Mouse (Mus musculus) right cerebral cortex, postnatal 4 days (tissue): ENCODE results near the gene Plcg2.

Experiments
- DNase-seq: peaks from one replicate; pipeline ENCODE4 v3.0.0-alpha.2; 2022

Plcg2 gene

DNA sequence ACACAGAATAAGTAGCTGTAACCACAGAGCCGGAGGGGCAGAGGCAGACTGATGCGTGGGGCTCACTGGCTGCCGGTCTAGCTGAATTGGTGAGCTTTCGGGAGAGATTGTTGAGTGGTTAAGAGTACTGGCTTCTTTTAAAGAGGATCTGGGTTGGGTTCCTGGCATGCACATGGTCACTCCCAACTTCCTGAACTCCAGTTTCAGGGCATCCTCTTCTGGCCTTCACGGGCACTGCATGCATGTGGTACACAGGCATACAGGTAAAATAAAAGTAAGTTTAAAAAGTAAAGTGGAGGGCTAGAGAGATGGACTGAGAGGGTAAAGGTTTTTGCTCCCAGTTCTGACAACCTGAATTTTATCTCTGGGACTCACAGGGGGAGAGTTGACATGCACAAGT, 52.4 kb downstream of the Plcg2 start:
- no peak for DNase-seq

DNA sequence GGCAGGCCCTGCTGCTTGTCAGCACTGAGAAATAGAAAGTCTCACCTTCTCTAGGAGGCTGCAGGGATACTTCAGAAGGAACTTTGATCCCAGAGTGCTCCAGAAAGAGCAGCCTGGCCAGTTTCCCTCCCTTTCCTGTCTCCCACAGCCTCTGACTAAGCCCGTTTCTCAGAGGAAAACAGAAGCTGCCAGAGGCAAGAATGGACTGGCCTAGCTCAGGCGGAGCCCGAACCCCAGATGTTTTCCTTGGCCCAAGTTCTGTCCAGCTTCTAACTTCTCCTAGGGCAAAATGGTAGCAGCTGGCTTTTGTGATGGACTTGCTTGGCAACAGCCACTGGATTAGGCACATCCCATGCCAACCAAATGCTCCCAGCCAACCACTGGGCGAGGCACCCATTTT, 62.9 kb downstream of the Plcg2 start:
- DNase-seq, result no peak

DNA sequence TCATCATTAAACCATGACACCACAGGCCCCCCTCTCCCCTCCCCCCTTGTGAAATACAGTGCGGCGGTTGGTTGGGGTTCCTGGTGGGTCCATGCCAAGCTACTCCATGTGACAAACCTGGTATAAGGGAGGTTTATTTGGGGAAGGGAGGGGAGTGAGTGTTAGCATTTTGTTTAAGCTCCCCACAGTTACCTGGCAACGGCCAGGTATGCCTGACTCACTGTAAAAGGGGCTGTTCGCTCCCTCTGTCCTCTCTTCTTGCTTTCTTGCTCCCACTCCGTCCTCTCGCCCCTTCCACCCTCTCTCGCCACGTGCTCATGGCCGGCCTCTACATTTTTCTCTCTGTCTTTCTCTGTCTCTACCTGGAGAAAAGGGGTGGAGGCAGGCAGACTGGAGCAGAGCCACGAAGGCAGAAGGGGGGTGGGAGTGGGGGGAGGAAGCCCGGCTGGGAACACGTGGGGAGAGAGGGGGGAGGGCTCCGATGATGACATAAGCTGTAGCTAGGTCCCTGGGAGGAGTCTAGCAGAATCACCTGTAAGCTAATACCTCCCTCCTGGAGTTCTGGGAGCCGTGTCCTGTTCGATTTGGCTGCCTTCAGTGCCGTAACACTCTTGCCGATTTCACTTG, 63.8 kb downstream of the Plcg2 start:
- DNase-seq, result peak; percentile 10

DNA sequence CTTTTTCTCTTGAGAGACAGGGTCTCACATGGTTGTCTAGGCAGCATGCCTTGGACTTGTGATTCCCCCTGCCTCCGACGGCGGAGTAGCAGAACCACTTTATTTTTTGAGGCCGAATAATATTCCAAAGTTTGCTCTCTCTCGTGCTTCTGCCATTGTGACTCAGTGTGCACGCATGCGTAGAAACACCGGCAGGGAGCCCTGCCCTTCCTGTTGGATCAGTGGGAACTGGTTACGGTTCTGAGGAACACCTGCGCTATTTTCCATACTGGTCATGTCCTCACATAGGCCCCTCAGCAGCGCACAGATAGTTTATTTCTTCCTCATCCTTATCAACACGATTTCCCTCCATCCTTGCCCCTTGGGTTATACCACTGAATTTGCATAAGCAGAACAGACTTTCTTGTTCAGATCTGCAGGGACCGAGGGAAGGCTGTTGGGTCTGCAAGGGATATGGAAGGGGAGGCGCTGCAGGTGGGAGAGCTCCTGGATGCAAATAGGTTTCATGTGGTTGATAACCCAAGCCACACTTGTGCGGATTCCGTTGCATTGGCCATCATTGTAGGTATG, 64.4 kb downstream of the Plcg2 start:
- no peak for DNase-seq

DNA sequence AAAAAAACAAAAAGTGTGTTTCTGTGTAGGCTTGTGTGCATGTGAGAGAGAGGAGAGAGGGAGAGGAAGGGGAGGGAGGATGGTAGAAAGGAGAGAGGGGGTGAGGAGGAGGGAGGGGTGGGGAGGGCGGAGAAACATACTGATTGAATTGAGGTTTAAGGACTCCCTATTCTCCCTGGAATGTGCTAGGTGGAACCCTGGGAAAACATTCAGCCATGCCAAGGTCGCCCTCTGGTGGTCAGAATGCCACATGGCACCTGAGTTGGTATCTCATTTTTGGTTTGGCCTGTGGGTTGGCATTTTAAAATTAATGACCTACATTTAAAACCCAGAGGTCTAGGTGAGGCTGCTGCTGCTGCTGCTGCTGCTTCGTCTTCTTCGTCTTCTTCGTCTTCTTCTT, 71.3 kb downstream of the Plcg2 start:
- peak; percentile 81 for DNase-seq

DNA sequence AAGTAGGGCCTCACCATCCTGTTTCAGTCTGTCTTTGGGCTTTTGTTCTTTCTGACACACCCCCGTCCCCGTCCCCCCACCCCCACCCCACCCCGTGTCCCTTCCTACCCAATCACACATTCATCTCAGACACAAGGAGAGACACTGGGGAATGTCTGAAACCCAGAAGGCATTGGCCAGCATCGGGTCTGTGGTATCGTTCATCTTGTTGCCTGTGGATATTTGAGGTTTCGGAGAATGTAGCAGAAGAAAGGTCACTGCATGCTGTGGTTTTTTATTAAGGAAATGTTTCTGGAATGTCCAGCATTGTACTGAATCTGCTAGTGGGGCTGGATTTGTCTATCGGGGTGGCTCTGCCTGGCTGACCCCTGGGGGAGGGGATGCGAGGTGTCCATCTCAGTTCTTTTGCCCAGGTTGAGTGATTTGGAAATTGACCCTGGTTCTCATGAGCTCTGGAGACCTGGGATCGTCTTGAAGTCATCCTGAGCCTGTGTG, 78.2 kb downstream of the Plcg2 start:
- no peak for DNase-seq

DNA sequence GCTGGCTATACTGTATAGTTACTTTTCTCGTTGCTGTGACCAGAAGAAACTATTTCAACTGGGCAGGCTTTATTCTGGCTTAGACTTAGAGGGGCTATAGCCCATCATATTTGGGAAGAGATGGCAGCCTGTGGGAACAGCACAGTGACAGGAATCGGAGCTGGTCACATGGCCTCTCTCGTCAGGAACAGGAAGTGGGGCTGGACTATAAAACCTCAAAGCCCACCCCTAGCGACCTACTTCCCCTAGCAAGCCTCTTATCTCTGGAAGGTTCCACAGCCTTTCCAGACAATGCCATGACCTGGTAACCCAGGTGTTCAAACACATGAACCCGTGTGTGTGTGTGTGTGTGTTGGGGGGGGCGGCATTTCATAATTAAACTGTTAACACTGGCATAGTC, 79.0 kb downstream of the Plcg2 start:
- DNase-seq, result no peak

DNA sequence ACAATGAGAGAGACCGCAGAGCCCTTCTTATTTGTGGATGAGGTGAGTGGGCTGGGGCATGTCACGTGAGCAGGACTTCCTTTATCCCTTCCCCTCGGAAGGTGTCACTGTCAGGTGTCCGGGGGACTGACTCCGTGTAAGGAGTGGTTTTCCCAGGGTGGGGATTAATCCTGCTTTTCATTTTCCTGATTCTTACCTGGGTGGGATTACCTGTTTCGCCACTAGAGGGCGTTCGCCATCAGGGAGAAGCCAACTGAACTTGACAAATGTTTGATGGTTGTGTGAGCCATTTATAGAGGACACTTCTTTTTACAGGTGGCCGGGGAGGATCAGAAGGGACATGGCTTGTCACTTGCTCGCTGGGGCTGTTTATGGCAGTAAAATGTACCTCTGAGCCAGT, 79.8 kb downstream of the Plcg2 start:
- no peak for DNase-seq

DNA sequence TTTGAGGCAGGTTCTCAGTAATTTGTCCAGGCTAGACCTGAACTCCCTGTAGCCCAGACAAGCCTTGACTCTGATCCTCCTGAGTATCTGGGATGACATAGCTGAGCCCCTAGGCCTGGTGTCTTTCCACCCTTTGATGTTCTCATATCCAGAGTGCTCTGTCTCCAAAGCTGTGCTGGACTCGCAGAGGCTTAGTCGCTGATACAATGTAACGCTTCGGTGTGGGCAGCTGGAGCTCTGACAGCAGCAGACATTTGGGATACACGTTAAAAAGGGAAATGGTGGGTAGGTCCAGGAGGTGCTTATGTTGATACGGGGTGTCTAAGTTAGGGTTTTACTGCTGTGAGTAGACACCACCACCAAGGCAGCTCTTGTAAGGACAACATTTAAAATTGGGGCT, 80.8 kb downstream of the Plcg2 start:
- no peak for DNase-seq

DNA sequence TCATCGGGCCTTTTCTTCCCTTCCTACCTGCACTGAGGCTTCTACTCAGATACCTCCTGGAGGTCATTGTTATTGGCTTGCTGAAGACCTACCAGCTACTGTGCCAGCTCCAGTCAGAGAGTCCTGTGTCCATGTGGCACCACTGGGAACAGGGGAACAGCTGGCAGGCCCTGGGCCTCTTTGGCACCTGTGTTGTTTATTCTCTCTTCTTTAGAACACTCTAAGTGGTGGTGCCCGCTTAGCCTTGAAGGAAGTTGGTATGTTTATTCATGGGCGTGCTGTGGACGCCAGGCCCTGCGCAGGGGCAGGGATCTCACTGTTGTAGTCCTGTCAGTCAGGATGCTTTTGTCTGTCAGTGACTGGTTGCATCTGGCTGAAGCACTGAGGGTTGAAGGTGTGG, 95.8 kb downstream of the Plcg2 start:
- no peak for DNase-seq

DNA sequence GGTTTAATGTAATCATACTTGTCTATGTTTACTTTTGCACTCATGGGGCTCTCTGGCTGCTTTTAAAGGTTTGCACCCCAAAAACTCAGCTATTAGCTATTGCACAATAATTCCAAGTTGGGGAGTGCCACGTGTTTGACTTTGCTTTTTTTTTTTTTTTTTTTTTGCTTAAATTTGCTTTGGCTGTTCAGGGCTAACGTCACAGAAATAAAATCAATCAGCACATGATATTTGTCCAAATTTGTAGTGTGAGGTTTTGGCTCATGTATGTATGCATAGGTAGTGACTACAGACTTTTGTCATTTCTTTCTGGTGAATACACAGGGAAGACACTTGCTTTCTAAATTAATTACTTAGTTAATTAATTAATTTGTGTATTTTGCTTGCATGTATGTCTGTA, 96.9 kb downstream of the Plcg2 start:
- no peak for DNase-seq

DNA sequence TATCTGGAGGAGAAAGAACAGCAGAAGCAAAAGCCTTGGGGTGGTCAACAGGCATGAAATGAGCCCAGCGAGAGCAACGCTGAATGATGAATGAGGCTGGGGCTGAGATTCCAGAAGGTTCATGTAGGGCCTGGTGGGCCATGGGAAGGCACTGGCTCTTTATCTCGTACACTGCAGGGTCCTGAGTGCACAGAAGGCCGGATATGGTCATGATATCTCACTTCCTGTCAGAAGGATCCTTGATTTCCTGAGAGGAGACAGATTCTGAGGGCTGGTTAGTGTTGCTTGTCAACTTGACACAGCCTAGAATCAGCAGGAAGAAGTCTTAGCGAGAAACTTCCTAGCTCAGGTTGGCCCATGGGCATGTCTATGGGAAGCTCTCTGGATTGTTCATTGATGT, 98.7 kb downstream of the Plcg2 start:
- no peak for DNase-seq

DNA sequence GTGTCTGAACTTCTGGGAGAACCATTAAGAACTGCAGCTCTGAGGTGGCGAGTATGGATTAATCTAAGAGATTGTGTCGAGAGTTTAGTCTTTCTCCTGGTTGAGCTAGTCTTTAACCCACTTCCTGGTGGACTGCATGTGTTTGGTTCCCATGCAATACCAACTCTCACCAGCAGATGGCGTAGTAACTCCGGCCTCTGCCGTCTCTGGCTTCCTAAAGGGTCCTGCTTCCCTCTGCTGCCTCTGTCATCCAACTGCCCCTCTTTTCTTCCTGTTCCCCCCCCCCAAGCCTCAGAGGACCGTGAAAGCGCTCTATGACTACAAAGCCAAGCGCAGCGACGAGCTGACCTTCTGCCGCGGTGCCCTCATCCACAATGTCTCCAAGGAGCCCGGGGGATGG, 102.7 kb downstream of the Plcg2 start:
- DNase-seq, result peak; percentile 39

DNA sequence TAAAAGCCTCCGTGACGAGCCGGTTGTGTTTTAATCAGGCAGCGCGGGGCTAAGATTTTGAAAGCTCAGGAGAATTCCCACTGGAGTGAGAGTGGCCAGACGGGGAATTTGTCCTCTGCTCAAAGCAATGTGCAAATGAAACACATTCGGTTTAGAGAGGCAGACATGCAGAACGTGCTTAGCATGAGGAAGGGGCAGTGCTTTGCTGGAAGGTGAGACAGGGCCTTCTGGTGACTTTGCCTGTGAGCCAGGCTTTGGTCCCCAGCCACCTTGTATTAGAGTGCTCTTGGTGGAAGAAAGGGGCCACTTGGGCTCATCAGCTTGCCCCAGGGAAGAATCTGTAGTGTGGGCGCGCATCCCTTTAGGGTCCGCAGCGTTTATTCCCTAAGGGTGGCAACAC, 106.0 kb downstream of the Plcg2 start:
- no peak for DNase-seq

DNA sequence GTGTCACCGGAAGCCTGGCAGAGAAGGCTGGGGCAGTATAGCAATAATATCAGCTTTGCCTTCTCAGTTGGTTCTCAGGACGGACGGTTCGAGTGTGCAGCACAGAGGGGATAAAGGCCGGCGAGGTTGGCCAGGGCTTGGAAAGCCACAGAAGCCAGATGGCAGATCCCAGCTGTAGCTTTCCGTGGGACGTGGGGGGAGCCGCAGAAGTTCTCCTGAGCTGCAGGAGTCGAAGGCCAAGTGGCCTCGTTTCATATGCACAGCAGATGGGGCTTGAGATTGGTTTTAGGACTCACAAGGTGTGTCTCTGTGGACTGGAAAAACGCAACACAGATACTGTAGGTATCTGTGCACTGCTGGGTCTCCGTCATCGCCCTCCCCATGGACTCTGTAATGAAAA, 106.6 kb downstream of the Plcg2 start:
- no peak for DNase-seq

DNA sequence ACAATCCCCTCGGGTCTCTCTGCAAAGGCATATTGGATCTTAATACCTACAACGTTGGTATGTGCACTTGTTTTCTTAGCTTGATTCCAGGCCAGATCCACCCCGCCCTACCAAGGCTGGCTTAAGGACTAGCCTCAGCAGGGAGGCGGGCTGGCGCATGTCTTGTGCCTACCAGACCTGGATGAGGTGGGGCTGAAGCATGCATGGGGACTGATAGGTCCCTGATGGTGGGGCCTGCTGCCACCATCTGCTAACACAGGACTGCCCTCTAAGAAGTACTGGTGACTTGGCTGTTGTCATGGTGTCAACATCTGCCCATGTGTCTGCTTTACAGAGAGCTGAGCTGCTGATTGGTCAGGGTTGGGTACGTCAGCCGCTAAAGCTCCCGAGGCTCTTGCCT, 107.1 kb downstream of the Plcg2 start:
- DNase-seq, result no peak

DNA sequence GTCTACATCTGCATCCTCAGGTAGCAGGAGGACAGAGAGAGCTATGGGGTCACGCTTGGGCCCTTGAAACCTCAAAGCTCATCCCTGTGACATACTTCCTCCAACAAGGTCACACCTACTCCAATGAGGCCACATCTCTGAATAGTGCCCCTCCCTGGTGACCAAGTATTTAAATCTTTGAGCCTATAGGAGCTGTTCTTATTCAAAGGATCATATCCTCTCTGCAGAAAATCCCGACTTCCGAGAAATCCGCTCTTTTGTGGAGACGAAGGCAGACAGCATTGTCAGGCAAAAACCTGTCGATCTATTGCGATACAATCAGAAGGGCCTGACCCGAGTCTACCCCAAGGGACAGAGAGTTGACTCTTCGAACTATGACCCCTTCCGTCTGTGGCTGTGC, 112.4 kb downstream of the Plcg2 start:
- no peak for DNase-seq

DNA sequence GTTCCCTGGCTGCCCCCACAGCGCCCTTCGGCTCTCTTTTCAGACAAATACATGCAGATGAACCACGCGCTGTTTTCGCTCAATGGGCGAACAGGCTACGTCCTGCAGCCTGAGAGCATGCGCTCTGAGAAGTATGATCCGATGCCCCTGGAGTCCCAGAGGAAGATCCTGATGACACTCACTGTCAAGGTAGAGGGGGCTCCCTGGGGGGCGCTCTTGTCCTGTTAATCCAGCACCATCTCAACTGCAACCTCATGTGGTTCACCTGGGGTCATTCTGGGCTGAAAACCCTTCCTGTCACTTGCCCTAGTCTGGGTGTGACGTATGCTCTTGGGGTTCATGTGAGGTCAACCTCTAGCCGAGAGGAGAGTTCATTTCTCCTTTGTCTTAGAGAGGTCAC, 114.8 kb downstream of the Plcg2 start:
- no peak for DNase-seq

DNA sequence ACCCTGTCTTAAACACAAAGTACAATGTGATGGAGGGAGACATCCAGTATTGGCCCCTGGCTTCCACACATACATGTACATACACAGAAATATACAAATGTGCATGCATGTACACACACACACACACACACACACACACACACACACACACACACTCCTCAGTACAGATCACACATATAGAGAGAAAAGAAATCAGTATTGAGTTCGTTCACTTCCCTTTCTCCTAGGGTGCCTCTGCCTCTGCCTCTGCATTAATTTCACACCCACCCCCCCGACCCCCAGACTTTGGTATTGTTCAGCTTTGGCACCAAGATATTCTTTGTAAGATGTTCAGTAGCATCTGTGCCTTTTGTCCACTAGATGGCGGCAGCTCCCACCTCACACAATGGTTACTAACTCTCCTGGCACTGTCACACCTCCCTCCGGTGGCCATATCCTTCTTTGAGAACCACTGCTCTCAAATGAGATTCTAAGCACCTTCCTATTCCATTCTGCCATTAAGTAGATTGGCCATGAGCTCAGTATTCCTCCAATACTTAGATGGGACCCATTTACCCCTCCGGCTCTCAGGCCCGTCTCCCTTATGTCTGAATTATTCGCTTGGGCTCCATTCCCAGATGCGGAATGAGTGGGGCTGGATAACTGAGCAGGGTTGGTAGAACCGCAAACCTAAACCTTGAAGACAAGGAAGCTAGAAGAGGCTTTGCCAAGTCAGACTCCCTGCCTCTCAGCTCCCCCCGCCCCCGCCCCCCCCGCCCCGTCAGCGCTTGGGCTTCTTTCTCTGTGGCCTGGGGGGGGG, 128.1 kb downstream of the Plcg2 start:
- DNase-seq, result peak; percentile 65

DNA sequence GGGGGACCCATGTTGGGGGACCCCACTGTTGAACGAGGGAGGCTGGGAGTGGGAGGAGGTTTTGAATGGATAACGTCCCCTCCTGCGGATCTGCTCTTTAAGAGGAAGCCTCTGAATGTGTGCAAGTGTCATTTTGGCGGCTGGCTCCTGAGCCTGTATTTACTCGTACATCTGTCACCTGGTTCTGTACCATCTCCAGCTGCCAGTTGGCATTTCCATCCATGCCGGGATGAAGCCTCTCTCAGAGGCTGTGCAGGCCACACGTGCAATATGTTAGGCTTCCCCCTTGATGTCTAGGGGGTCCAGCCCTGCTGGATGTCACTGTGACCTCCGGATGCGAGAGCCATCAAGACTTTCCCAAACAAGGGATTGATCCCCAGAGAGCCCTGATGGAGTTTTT, 129.0 kb downstream of the Plcg2 start:
- DNase-seq, result no peak

DNA sequence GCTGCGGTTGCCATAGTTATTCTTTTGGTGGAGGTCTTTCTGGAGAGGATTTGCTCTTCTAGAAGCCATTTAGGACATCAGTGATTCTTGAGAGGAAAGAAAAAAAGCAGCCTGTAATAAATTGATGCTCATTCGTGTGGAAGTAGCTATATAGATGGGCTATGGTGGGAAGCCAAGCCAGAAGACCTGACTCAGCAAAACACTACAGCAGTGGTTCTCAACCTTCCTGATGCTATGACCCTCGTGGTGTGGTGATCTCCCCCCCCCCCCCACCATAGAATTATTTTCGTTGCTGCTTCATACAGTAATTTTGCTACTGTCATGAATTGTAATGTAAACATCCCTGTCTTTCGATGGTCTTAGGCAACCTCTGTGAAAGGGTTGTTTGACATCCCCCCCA, 134.4 kb downstream of the Plcg2 start:
- no peak for DNase-seq

DNA sequence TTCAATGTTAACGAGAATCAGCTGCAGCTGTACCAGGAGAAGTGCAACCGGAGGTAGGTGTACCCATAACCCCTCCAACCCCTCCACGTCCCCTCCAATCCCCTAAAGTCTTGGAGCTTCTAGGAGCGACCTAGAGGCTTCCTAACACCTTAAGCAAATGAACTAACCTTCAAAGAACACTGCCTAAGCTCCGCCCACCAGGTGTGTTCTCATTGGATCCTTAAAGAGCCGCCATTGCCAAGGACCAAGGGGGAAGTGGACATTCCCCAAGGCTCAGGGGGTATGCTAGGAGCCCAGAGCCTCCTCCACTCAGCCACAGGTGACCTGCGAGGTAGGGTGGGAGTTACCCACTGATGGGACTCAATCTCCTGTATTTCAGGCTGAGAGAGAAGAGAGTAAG, 136.3 kb downstream of the Plcg2 start:
- no peak for DNase-seq

DNA sequence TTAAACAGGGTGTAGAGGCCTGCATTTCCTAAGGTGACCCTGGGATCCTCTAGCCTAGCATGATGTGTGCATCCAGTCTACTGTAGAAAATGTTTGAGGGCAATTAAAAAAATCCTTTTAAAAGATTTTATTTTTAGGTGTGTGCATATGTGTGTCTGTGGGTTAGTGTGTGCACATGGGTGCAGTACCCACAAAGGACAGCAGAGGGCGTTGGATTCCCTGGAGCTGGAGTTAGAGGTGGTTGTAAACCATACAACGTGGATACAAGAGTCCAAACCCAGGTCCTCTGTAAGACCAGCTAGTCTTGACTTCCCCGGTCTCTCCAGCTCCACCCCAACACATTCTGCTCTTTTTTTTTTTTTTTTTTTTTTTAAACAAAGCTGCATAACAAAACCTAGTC, 139.4 kb downstream of the Plcg2 start:
- DNase-seq, result no peak

DNA sequence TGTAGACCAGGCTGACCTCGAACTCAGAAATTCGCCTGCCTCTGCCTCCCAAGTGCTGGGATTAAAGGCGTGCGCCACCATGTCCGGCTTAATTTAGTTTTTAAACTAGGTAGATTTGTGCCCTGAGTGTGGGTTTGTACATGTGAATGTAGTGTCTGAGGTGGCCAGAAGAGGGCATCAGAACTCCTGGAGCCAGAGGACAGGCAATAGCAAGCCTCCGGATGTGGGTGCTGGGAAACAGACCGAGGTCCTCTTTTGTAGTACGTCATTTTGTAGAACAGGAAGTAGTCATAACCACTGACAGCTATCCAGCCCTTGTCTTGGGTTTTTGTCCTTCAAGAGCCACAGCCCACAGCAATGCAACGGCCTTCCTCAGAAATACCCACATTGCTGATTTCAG, 141.5 kb downstream of the Plcg2 start:
- DNase-seq, result no peak

DNA sequence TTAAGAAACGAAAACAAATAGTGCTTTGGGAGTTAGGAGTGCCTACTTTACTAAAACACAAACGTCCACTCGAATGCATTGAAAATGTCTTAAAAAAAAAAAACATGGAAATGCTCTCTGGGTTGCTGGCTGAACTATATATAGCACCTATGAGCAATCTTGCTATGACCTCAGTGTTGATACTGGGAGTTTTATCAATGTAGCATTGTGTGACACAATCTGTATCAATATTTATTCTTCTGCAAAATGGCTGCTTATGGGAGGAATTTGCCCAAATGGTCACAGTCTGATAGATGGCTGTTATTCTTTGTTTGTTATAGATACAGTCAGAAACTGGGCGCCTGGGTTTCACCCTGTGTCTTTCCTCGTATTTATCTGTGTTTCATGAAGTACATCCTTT, 147.4 kb downstream of the Plcg2 start:
- no peak for DNase-seq
